Mouse (Mus musculus): ENCODE data around the gene Osbpl5.
"Not testable (repeated sequence)": the region's sequence is repeated elsewhere in the genome, so short reads cannot be mapped to it uniquely, and the experiment has no call there.

Osbpl5 gene

DNA sequence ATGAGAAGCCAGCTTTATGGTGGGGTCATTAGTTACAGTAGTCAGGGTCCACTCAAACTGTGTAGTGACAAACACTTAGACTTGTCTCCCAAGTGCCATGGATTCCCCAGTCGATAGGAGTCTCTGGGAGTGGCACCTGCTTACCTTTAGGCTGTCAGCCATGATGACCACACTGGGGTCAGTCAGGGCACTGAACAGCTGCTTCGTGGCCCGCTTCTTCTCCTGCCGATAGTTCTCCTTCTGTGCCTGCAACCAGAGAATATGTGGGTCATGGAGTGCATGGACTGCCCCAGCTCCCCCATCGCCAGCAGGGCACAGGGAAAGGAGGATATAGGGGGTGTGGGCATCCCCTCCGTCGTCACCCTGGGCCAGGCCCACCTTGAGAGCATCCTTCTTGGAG, 47.4 kb downstream of the Osbpl5 start:
- no peak for DNase-seq (ENCODE audit: low read depth, low spot score)

DNA sequence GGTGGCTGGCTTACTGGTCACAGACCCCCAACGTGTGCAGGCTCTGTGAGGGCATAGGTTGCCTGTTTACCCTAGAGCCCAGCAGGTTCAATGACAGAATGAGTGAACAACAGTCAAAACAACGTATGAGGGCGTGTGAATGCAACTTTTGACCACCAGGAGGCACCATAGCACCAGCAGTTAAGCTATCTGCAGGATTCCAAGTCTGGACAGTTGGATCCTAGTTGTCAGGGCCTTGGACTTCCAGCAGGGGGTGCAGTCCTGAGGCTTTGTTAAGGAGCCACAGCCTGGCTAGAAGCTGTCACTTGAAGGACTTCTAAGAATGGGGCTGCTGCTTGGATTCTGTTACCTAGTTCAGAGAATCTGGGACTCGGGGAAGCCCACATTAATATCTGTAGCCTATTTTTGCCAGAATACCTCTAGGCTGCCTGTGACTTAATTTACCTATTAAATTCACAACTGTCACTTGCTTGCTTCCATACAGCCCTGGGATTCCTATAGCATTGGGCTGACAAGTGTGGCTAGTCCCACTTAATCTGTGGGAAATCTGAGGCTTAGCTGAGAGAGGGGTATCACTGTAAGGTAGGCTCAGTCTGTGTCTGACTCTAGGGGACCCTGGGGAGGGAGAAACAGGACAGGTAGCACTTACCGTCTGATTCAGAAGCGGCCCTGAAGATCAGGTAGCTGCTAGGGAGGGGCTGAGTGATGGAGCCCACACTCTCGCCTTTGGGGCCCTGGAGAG, 49.9 kb downstream of the Osbpl5 start:
- DNase-seq (ENCODE audit: low read depth, low spot score), result peak; percentile 96

GRCm38 (mm10) chr7:143696140-143696539, 60.6 kb downstream of the Osbpl5 start:
- peak; percentile 60 for DNase-seq (ENCODE audit: low read depth, low spot score)

DNA sequence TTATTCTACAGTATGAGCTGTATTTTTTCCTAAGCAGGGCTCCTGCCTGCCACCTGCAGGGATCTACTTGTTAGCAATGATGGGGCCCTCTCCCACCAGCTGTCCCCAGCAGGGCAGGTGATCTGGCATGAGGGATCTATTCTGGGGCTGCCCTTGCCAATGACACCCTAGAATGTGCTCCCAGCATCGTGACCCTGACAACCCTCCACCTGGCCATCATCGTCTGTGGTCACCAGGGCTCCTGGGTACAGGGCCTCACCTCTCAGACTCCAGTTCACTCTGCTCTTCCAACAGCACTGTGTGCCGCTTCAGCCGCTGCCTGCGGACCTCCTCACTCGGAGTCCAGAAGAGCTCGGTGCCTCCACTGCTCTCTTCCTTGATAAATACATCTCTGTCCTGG, 62.2 kb downstream of the Osbpl5 start:
- no peak for DNase-seq (ENCODE audit: low read depth, low spot score)

DNA sequence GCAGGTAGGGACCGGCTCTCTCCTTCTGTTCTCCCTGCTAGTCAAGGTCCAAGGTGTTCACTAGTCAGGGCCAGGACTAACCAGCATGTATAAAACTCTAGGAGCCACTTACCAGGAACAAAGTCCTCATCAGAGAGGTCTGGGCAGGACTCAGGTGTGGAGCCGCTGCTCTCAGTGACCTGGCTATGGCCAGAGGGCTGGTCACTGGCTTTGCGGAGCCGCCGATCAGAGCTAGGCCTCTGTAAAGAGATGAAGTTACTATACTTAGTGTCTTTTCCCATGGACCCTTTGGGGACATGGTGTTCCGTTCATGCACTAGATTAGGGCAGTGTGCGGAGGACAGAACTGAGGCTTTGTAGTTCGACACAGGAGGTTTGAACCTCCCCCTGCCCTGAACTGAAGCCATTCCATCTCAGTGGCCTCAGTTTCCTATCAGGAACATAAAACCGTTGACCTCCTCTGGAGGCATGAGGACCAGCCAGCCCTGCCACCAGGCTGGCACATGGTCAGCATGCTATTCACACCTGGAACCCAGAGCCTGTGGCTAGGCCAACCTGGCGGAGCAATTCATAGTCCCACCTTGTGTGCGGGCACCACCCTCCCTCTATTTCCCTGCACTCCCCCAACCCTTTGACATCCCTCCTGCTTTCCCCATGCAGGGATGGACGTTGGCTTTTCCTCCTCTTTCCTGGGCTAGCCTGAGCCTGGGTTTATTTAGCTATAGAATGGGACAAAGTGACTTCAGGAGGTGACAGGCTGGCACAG, 63.9 kb downstream of the Osbpl5 start:
- no peak for DNase-seq (ENCODE audit: low read depth, low spot score)

DNA sequence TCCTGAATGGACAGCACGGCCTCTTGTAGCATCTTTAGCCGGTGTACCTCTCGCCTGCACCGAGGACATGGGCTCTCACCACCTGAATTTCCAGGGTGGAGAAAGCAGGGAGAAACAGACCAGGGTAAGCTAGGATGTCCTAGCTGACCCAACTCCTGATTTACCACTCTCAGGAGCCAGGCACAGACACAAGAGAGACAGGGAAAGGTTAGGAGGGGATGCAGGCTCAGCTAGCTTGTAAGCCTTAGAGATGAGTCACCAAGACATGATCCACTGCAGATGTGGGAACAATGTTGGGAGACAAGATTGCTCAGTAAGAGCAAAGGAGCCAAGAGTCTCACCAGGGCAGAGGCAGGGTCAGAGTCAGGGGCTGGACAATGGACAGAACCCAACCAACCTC, 64.9 kb downstream of the Osbpl5 start:
- DNase-seq (ENCODE audit: low read depth, low spot score), result no peak

GRCm38 (mm10) chr7:143691181-143691580, 65.6 kb downstream of the Osbpl5 start:
- DNase-seq (ENCODE audit: low read depth, low spot score), result no peak

GRCm38 (mm10) chr7:143689946-143690345, 66.8 kb downstream of the Osbpl5 start:
- no peak for DNase-seq (ENCODE audit: low read depth, low spot score)

DNA sequence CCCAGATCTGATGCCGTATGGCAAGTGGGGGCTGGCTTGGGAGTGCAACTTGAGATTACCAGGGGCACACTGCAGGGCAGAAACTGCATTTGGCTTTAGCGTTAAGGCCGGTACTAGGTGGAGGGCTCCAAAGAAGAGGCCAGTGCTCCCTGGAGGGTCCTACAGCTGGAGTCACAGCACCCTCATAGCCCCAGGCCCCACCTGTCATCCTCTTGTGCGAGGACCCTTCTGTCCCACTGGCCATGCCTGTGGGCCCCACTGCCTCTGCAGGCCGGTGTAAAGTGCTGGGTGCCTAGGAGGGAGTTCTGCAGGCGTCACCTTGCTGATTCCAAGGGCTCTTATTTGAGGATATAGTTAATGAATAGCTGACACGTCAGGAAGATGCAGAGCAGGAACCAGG, 67.3 kb downstream of the Osbpl5 start:
- DNase-seq (ENCODE audit: low read depth, low spot score), result no peak

DNA sequence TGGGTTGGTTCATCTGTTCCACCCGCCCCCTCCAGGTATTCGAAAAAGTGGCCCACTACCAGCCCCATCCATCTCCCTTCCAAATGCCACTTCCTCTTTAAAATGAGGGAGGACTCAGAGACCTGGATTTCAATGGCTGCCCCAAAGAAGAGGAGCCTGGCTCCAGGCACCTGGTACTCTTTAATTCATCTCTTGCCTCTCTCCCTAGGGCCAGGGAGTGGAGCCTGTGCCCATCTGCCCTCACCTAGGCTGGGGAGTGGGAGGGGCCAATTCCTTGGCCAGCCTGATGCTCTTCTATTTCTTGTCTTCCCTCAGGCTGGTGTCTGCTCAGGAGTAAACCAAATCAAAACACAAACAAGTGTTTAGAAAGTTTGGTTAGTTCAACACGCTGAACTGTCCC, 70.1 kb downstream of the Osbpl5 start:
- not testable (repeated sequence) for DNase-seq (ENCODE audit: low read depth, low spot score)

DNA sequence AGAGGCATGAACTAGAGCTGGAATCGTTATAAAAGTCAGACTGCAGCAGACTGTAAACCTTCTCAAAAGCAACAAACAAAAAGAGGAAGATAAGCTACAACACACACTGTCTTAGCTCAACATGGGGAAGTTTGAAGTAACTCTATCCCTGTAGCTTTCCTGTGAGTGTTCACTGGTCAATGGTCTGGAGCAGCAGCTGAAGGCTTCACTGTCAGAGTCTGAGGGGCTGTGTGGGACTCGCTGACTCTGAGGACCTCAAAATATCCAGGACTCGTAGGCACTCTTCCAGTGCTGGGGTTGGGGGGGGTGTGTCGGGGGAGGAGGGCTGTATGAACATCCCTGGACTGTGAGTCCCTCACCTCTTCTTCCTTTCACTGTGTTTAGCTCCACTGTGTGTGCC, 70.6 kb downstream of the Osbpl5 start:
- not testable (repeated sequence) for DNase-seq (ENCODE audit: low read depth, low spot score)

DNA sequence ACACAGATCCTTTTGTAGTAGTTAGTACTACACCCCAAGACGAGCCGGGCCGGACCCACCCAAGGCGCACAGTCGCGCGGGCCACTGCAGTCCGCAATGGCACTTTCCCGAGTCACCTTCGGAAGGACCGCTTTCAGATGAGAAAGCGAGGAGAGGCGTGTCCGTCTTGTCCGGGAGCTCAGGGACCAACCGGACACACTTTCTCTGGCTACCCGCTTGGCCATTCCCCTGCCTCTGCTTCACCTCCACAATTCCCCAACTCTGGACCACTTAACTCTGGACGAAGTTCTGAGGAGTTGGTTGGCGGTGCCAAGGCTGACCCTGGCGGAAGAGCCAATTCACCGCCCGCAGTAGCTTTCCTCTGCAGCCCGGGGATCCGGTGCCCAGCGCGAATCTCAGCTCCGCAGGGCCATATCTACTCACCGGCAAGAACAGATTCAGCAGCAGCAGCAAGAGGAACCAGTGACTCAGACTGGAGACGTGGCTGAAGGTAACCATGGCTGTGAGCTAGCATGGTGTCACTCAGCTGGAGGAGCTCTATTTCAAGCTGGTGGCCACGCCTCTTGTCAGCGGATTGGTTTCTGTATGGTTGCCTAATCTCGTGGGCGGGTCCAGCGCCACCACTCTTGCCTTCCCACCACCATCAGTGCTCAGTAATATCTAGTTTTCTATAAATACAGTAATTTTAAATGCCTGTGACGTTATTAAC, 71.3 kb downstream of the Osbpl5 start, which contains the start of gene Tnfrsf23:
Gene Tnfrsf23, minus strand, starts transcription at position 514 of the 709 bp plus-strand sequence.
- peak; percentile 74 for DNase-seq (ENCODE audit: low read depth, low spot score)

GRCm38 (mm10) chr7:143684569-143684968, 72.2 kb downstream of the Osbpl5 start:
- not testable (repeated sequence) for DNase-seq (ENCODE audit: low read depth, low spot score)

DNA sequence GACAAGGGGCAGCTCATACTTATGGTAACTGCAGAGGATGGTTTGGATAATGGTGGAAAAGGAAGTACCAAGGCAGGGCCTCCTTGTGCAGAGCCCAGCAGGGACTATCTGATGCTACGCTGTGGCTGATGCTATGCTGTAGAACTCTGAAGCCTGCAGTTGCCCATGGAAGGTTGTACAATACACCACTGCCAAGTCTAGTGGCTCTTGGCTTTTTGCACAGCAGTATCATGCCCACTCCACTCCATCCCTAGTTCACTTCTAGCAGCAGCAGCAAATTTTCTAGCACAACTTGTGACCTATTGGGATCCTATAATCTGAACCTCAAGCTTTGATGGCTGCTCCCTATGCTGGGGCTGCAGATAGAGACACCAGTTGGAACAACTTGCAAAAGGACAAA, 75.2 kb downstream of the Osbpl5 start:
- DNase-seq (ENCODE audit: low read depth, low spot score), result no peak

GRCm38 (mm10) chr7:143680836-143681235, 75.9 kb downstream of the Osbpl5 start:
- DNase-seq (ENCODE audit: low read depth, low spot score), result not testable (repeated sequence)

DNA sequence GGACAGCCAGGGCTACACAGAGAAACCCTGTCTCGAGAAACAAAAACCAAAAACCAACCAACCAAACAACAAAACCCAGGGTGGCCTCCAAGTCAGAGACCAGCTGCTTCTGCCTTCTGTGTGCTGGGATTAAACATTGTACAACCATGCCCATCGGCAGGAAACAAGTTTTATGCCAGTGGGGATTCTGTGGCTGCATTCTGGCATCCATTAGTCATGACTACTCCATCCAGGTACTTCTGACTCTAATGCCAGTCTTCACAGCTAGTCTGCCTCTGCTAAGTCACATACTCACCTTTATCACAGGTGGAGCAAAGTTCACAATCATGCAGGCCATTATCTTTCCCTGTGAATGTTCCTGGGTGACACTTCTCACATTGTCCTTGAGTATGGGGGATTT, 77.1 kb downstream of the Osbpl5 start:
- not testable (repeated sequence) for DNase-seq (ENCODE audit: low read depth, low spot score)

DNA sequence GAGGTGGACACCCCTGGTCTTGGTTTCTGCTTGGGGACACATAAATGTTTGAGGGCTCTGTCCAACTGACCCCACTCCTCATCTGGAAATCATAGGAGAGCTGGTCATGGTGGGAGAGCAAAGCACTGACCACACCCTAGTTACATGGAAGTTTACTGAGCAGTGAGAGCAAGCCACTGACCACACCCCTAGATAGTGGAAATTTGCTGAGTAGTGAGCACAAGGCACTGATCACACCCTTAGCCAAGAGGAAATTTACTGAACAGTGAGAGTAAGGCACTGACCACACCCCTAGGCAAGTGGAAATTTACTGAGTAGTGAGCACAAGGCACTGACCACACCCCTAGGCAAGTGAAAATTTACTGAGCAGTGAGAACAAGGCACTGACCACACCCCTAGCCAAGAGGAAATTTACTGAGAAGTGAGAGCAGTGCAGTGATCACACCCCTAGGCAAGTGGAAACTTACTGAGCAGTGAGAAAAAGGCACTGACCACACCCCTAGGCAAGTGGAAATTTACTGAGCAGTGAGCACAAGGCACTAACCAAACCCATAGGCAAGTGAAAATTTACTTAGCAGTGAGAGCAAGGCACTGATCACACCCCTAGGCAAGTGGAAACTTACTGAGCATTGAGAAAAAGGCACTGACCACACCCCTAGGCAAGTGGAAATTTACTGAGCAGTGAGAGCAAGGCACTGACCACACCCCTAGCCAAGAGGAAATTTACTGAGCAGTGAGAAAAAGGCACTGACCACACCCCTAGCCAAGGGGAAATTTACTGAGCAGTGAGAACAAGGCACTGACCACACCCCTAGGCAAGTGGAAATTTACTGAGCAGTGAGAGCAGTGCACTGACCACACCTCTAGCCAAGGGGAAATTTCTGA, 90.1 kb downstream of the Osbpl5 start:
- no peak for DNase-seq (ENCODE audit: low read depth, low spot score)

- DNase-seq (ENCODE audit: low read depth, low spot score), result no peak
These were observed 93.3 kb downstream of the Osbpl5 start for GRCm38 (mm10) chr7:143663470-143663869.

DNA sequence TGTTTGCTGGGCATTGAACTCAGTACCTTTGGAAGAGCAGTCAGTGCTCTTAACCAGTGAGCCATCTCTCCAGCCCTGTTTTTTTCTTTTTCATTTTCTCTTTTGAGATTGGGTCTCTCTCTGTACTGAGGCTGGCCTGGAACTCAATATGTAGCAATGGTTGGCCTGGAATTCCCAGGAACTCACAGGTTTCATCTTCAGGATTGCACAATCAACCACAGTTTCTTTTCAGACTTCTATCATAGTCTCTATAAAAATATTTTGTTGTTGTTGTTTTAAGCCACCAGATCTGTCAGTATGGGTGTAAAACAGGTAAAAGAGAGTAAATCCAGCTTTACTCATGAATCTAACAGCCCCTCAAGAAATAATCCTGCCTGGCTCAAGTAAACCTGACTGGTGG, 96.0 kb downstream of the Osbpl5 start:
- no peak for DNase-seq (ENCODE audit: low read depth, low spot score)

DNA sequence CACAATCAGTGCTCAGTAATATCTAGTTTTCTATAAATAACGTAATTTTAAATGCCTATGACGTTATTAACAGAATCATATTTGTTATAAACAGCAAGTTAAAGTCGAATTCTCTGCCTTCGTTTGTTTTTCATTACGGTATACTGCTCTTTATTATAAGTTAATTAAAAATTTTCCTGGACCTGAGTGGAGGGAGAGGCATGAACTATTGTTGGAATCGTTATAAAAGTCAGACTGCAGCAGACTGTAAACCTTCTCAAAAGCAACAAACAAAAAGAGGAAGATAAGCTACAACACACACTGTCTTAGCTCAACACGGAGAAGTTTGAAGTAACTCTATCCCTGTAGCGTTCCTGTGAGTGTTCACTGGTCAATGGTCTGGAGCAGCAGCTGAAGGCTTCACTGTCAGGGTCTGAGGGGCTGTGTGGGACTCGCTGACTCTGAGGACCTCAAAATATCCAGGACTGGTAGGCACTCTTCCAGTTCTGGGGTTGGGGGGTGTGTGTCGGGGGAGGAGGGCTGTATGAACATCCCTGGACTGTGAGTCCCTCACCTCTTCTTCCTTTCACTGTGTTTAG, 106.9 kb downstream of the Osbpl5 start:
- DNase-seq (ENCODE audit: low read depth, low spot score), result not testable (repeated sequence)
